Mouse (Mus musculus): ENCODE measurements around the gene Slc9a9.
A peak's percentile ranks its signal among the peaks of the same experiment; 100 is the strongest.

The Slc9a9 gene

DNA sequence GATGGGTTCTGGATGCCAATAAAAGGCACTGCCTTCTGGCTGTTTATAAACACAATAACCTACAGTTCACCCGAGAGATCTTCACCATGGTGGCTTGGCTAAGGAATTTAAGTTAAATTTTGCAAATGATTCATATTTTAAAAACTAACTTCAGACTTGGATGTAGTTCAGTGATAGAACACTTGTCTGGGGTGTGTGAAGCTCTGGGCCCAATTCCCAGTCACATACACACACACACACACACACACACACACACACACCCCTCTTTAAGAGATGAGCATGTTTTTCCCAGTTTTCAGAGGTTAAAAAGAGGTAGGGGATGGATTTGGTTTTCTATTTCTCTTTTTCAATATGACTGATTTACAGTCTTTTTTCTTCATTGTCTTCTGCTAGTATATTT, 15.9 kb downstream of the Slc9a9 start:
- no peak for DNase-seq (ENCODE audit: low spot score)

- DNase-seq (ENCODE audit: low spot score) = no peak
These were observed 16.7 kb downstream of the Slc9a9 start for GRCm38 (mm10) chr9:94686380-94686779.

GRCm38 (mm10) chr9:94687203-94687859, 17.6 kb downstream of the Slc9a9 start:
- DNase-seq (ENCODE audit: low spot score) = no peak

DNA sequence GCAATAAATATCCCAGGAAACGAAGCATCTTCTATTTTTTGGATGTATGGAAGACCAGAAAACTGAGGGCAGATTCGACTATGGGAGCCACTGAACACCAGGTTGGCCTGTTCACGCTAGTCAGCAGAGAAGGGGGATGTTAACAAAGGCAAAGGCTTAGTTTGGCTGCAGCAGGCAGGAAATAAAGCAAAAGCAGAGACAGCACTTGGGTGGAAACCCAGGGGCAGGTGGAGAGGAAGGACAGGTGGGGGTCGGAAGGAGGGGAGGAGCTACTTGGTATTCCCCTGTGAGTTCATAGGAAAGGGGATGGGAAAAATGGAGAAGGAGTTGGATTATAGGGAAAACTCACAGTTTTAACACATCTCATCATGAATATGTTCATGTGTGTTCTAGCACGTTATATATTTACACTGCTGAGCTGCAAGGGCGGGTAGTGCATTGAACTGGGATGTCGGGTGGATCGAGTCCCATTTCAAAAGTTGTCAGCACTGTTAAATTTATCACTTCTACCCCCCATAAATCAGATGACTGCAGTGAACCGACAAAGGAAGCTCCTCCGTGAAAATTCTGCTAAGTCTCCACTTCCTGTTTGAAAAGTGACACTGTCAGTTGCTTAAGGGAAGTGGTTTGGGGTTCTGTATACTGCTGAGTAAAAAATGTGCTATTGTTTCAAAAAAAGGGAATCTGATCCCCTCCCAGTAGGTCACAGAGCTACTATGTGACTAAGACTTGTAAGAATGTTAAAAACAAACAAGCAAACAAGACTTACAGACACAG, 21.8 kb downstream of the Slc9a9 start:
- no peak for DNase-seq (ENCODE audit: low spot score)

GRCm38 (mm10) chr9:94692122-94692521, 22.4 kb downstream of the Slc9a9 start:
- DNase-seq (ENCODE audit: low spot score) = no peak

DNA sequence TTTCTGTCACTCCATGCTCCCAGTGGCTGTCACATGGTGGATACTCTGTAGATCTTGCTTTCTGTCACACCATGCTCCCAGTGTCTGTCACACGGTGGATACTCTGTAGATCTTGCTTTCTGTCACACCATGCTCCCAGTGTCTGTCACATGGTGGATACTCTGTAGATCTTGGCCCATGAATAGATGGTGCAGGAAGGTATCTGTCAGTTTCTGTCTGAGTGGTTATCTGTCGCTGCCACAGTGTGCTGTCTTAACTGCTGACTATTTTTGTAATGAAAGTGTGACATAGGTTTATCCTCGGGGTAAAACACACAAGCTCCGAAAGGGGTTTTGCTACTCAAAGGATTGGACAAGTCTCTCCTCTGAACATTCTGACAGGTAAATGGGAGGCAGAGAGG, 24.5 kb downstream of the Slc9a9 start:
- no peak for DNase-seq (ENCODE audit: low spot score)

DNA sequence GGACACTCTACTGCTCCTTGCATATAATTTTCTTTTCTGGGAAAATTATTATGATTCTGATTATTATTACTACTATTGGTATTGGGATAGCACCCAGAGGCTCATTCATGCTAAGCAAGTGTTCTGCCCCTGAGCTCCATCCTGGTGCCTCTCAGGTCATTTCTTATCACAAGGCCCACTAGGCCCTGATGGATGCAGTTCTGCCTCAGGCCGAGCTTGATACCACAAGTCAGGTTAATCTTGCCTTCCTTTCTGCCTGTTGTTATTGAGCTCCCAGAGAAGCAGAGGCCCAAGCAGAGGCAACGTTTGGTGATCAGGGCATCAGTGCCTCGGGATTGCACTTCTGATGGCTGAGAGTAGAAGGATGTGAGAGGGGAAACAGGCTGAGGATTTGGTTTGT, 25.3 kb downstream of the Slc9a9 start:
- DNase-seq (ENCODE audit: low spot score) = no peak

DNA sequence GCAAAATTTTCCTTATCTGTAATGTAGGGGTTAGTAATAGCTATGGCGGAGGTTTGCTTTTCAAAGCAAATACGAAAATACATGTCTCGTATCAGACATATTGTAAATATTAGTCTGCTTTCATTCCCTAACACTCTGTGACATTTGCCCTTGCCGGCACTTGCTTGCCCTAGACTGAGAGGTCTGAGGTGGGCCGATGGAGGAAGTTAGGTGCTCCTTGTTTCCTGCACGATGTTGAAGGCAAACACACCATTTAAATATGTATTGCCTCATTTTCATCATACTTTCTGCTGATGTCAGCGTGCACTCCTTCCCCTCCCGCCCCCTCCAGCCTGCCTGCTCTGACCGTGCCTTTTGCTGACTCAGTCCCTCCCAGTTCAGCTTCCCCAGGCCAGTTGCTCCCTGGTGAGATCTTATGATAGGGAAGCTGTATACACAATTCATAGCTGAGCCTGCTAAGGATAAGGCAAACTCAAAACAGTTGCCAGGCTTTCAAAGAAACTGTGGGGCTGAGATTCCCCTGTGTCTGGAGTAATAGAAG, 26.9 kb downstream of the Slc9a9 start:
- no peak for DNase-seq (ENCODE audit: low spot score)

DNA sequence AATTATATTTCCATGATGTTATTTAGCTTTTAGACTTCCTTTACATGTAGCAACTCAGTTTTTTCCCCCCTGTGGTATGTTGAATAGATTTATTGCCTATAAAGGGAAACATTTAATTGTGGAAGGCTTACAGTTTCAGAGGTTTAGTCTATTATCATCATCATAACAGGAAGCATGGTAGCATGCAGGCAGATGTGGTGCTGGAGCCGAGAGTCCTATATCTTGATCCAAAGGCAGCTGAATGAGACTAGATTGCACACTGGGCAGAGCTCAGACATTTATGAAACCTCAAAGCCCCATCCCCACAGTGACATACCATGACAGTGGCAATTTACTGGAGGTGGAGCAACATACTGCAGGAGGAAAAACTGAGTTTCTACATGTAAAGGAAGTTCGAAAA, 28.5 kb downstream of the Slc9a9 start:
- no peak for DNase-seq (ENCODE audit: low spot score)

GRCm38 (mm10) chr9:94700549-94700948, 30.8 kb downstream of the Slc9a9 start:
- DNase-seq (ENCODE audit: low spot score) = peak; percentile 51

DNA sequence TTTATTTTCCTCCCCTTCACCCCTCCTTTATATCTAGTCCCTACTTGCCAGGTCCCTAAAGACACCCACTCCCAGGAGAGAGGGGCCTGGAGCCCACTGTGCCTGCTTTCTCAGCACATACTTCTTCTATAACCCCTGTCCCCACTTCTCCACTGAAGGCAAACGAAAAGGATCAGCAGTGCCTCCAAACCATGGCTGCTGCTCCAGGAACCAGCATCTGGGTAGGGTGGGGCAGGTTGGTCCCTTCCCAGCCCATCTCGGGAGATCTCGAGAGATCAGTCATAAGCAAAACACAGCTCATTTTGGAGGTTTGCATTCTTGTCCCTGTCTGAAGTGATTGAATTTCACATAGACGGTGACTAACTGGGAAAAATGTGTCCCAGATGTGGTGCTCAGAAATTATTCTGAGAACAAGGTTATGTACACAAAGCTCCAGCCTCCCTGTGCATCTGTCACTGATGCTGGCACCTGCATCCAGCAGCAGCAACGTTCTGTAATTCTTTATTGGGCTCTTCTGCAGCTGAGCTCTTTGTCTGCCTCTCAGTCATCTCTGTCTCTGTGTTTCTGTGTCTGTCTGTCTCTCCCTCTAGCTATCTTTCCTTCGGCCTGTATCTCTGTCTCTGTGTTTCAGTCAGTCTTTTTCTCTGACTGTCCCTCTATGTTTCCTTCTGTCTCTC, 31.6 kb downstream of the Slc9a9 start:
- no peak for DNase-seq (ENCODE audit: low spot score)

DNA sequence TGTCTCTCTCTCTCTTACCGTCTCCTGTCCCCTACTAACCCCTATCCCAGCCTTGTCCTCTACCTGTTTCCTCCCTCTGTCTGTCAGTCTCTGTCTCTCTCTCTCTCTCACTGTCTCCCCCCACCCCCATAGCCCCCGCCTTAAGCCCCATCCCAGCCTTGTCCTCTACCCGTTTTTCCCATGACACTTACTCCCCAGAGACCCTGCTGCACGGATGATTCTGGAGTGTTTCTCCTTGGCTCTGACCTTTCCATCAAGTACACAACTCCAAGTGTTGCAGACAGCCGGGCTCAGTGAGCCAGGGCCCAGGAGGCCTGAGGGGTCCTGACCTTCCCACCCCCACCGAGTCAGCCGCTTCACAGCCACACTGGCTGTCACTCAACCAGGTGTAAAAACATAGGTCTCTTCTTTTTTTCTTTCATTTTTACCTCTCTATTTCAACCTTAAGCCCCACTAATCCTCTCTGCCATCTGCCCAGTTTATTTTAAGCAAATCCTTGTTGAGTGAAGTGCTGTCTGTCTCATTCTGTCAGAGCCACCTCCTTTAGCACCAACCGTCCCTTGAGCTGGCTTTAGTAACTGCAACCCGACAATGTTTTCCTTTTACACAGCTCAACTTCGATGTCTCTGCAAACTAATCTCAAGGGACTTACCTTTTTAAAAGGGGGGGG, 32.4 kb downstream of the Slc9a9 start:
- DNase-seq (ENCODE audit: low spot score) = no peak

GRCm38 (mm10) chr9:94704986-94705757, 35.5 kb downstream of the Slc9a9 start:
- no peak for DNase-seq (ENCODE audit: low spot score)

GRCm38 (mm10) chr9:94705758-94706026, 36.0 kb downstream of the Slc9a9 start:
- no peak for DNase-seq (ENCODE audit: low spot score)

DNA sequence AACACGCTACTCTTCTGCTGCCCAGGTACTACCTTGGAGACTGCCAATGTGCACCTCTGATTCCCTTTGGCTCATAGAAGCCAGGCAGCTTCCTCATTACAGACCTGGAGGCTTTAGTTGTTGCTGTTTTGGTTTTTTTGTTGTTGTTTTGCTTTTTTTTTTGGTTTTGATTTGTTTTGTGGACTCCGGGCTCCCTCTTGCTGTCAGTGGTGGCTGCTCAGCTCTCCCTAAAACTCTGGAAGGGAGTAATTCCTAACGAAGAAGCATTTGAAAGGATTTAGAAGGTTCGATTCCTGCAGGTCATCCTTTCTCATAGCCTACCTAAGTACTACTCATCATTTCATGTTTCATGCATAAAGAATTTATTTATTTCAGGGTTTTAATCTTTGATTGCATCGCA, 42.4 kb downstream of the Slc9a9 start:
- no peak for DNase-seq (ENCODE audit: low spot score)

DNA sequence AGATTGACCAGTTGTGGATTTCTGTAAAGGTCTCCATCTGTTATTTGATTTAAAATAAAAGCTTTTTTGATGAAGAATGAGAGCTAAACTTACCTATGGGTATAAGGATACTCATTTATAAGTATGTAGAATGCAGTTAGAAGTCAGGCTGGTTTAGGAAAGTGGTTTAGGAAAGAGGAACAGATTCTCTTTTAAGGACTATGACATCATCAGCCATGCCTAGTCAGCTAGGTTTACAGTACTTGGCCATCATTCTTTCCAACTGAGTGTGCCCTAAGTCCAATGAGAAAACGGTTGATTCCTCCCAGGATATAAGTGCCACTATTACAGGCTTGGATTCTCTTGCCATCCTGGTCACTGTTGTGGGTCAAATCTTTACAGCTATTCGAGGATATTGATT, 47.0 kb downstream of the Slc9a9 start:
- no peak for DNase-seq (ENCODE audit: low spot score)

- DNase-seq (ENCODE audit: low spot score) = no peak
These were observed 53.9 kb downstream of the Slc9a9 start for GRCm38 (mm10) chr9:94723631-94724030.

GRCm38 (mm10) chr9:94725121-94725520, 55.4 kb downstream of the Slc9a9 start:
- no peak for DNase-seq (ENCODE audit: low spot score)

DNA sequence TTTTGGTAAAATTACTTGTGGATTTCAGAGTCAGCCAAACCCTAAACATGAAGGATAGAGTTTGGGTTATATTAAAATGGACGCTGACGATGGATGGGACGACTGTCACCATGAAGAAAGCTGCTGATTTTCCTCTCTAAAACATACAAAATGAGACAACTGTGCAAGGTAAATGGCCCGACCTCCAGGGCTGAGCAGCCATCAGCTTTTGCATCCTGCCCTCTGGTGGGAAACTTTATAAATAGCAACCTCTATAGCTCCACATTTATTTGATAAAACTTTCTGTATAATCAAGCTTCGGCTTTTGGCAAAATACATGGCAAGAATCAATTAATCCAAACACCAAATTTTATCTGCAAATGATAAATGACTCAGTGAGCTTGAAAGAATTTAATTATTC, 57.7 kb downstream of the Slc9a9 start:
- no peak for DNase-seq (ENCODE audit: low spot score)

GRCm38 (mm10) chr9:94730396-94730795, 60.7 kb downstream of the Slc9a9 start:
- DNase-seq (ENCODE audit: low spot score) = no peak

DNA sequence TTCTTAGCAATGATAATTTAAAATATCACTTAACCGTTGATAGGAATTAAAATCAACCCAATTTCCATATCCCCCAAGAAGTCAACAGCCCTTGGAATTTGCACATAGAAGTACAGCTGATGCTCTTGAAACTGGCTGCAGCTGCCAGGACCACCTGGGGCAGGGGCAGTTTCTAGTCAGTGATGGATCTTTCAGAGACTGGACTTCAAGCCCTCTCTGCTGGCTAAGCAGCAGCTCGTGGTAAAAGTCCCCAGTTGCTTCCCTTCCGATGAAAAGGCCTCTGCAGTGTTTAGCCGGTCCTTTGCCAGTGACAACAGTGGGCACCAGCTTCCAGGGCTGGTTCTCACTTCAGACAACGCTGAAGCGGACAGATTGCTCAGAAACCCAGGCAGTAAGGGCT, 62.4 kb downstream of the Slc9a9 start:
- no peak for DNase-seq (ENCODE audit: low spot score)

Data from layer of hippocampus, adult 9-10 months (tissue).